Mouse (Mus musculus): ENCODE measurements around the gene Dusp7. TPM values are rescaled to one million over a fixed set of nuclear protein-coding genes. Genes with fewer than 3 reads are reported as not detected.

Gene Dusp7
- polyA plus RNA-seq, 2 experiments from 2014 or later: 16.2 to 21.1 TPM

GRCm38 (mm10) chr9:106392828-106393527 lies 24.5 kb downstream of the Dusp7 start:
- no peak for ATAC-seq

DNA sequence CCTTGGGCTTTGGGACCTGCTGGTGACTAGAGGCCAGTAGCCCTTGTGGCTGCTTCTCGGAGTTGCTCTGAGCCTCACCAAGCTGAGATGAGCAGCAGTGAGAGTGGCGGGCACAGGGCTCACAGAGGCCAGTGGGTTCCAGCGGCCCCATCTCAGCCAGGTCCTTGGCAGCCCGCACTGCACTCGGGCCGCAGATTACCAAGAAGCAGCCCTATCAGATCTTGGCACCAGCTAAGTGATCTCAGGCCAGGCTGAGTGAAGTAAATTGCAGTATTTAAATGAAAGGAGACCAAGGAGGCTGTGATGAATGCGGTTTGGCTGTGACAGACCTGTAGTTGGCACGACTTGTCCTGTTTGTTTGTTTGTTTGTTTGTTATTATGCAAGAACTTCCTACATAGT lies 25.1 kb downstream of the Dusp7 start:
- no peak for ATAC-seq

DNA sequence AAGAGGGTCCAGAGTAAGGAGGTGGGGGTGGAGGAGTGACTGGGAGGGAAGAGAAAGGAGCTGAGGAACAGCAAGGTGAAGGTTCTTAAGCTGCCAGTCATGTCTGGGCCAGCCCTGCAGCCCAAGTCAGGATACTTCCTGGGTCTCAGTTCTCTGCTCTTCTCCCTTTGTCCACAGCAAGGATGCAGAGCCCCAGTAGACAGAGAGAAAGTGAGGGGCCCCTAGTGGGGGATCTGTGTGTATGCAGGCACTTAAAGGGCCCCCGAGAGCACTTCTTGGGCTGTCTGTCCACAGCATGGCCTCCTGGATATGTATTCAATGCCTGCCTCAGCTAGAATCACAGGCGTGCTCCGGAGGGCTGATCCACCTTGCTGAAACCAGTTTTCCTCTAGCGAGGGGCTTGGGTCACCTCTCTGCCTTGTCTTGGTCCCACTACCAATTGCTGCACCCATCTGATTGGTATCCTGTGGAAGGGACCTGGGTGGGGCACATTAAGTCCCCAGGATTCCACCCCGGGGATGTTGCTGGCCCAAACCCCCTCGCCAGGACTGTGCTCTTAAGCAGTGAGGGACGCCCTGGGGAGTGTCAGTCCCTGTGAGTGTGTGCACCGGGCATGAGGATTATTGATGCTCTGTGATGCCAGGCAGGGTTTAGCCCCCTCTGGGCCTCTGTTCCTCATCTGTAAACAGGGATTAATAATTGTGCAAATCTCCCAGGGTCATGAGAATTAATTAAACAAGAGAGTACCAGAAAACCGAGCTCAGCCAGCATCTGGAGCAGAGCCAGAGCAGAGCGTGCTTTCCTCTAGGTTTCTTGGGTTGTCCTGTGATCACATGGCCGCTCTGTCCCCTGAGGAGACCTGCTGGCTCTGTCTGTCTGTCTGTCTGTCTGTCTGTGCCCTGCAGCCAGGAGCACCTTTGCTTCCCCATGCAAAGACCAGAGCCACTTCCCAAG lies 26.5 kb downstream of the Dusp7 start:
- peak; percentile 71 for ATAC-seq

- no peak for ATAC-seq
Observed at GRCm38 (mm10) chr9:106397733-106398132, 29.3 kb downstream of the Dusp7 start.

DNA sequence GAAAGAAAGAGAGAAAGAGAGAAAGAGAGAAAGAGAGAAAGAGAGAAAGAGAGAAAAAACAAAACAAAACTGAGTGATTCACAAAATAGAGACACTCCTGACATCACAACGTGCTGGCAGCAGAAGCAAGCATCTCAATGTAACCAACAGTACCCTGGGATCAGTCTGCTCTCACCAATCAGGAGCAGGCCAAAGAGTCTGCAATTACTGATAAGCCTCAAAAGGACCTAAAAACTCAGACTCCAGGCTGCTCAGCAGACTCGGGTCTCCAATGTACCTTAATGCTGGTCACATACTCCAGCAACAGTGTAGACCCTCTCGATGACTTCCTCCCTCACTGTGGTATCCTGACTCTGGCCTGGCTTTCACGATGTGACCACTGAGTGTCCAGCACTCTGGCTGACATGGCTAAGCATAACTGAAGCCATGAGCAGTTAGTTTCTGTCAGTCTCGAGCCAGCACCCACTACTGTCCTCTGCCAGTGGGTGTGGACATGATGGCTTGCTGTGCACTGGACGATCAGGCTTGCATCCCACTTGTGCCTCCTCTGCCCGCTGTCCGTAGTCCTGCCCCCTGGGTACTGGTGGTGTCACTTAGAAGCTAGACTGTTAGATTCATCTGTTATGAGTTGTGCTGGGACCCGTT lies 30.4 kb downstream of the Dusp7 start:
- ATAC-seq: no peak

GRCm38 (mm10) chr9:106399808-106400207 lies 31.4 kb downstream of the Dusp7 start:
- no peak for ATAC-seq

DNA sequence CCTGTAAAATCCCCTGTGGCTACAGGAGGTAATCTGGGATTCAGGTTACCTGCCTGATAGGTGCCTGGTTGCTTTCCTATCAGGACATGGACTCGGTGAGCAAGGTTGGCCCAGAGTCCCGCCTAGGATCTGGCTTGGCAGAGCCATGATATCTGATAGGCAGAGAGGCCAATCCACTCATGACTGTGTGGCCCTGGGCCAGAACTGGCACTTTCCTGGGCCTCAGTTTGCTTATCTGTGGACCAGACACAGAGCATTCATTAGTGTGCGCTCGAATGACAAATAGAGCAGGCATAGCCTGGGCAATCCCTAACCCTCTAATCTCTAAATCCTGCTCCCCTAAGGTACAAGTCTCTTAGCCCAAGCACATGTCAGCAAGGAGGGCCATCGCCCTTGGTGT lies 33.7 kb downstream of the Dusp7 start:
- ATAC-seq: no peak

GRCm38 (mm10) chr9:106402607-106403375 lies 34.4 kb downstream of the Dusp7 start:
- ATAC-seq: no peak

DNA sequence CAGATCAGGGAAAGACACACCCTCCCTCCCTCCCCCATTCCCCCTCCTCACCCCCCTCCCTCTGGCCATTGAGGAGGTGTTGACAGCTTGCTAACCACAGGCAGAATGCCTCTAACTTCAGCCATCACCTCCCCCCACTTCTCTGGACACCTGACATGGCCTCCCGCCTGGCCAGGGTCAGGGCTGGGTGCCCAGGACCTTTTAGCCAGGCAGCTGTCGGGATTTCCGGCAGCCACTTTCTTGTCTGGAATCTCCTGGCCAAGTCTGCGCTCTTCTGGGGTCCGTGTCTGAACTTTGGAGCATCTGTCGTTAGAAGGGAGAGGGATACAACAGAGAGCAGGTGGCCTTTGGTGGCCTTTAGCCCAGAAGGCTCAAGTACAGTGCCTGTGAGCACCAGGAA lies 36.8 kb downstream of the Dusp7 start:
- no peak for ATAC-seq

DNA sequence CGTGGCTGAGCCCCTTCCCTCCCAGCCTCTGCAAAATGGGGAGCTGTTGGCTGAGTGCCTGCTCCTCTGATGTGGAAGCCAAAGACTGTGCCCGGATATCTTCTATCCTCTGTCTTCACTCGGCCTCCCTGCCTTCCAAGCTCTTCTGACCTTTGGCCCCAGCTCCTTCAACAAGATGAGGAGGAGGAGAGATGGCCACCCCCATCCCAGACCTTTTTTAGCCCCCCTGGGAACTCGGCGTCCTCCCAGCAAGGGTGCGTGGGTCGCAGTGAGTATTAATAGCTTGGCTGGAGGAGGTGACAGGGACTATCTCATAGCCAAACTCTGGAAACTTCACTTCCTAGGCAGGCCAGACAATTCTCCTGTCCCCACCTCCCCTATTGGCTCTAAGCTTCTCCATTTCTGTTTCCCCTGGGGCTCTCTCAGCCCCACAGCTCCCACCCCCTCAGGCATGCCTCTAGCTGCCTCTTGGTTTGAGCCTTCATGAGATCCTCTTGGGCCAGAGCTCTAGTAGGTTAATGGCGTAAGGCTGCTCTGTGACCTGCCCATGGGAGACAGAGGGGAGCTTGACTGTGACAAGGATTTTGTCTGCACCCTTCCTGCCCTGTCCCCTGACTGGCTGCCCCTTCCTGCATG lies 38.1 kb downstream of the Dusp7 start:
- ATAC-seq: no peak

GRCm38 (mm10) chr9:106409096-106409495 lies 40.7 kb downstream of the Dusp7 start:
- no peak for ATAC-seq

DNA sequence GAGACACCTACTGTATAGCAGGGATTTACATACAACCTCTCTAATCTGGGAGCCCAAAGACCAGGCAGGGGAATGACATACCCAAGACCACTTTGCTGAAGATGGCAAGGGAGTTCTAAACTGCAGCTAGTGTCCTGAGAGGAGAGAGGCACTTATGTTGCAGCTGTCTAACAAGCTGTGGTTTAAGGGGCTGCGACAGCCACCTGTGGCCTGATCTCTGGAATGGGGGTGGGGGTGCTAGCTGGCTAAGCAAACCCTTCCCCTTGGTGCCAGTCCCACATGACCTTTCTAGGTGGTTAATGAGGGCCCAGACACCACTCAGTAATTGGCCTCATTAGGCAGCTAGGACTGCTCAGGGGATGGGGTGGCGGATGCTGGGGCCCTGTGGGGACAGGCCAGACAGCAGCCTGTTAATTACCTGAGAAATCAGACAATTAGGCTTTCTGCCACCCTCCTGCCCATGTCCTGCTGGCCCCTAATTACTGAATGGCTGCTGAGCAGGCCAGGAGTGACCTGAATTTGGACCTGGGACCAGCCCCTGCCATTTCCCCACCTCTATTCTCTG lies 41.7 kb downstream of the Dusp7 start:
- no peak for ATAC-seq

DNA sequence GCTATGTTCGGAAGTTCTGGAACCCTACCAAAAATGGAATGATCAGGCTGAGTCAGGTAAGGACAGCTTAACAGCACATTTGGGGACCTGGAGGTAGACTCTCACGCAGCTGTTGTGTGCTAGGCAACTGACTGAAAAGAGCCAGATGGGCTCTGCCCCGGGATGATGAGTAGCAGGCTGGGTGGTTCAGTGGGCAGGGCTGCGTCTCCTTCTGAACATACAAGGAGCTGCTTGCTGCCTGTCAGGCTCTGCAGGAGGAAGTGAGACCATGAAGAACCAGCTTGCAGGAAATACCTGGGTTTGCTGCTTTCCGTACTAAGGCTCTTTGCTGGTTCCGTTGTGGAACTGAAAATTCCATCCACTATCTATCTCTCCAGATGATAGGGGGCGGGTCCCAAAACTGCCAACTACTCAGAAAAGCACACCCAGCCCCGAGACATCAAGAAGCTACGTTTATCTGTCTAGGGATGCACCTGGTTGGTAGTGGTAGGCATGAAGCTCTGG lies 42.7 kb downstream of the Dusp7 start:
- ATAC-seq: no peak

- no peak for ATAC-seq
Observed at GRCm38 (mm10) chr9:106411729-106412128, 43.3 kb downstream of the Dusp7 start.

GRCm38 (mm10) chr9:106412210-106412609 lies 43.8 kb downstream of the Dusp7 start:
- ATAC-seq: no peak

GRCm38 (mm10) chr9:106413606-106414005 lies 45.2 kb downstream of the Dusp7 start:
- ATAC-seq: no peak

GRCm38 (mm10) chr9:106416826-106417225 lies 48.4 kb downstream of the Dusp7 start:
- ATAC-seq: no peak

DNA sequence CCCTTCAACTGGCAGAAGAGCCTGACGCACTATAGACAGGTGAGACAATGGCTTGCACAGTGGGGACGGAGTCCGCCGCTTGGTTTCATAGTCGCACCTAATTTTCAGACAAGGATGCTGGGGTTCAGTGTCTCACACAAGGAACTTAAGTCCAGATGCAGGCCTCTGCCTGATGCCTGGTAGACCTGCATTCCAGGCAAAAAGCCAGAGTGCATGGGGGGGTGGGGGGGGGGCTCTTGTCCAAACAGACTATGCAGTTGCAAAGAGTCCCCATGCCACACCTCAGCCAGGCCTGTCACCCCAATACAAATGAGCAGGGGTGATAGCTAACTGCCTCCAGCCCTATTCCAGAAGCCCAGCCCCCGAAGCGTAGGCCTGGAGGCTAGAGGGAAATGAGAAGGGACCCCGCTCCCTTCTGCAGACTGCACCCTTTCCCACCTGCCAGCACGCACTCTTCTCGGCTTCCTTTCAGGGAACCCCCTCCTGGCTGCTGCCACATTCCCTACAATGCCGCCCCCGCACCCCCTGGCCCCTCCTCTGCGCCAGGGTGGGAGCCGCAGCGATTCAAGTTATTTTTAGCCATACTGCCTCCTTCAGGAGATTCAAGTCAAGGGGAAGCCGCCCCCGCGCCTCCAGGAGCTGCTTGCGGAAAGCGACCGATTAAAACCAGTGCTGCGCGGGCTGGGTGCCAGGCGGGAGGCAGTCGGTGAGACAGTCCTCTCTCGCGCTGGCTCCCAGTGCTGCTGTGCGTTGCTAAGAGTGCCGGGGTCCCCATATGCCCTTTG lies 49.6 kb downstream of the Dusp7 start:
- peak; percentile 37 for ATAC-seq

DNA sequence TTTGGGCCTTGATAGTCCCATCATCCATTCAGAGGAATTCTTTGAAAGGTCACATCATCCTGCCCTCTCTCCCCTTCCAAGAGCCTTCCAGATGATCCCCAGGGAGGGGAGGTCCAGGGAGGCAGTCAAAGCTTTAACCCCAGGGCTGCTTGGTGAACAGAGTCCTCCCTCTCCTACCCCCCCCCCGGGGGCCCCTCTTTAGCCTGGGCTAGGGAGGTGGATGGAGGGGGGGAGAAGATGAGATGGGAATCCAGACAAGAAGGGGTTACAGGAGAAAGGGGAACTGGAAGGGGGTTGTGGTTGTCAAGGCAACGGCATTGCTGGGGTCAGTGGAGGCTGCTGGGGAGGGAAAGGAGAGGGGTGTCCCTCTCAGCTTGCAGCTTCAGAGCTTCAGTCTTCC lies 52.2 kb downstream of the Dusp7 start:
- no peak for ATAC-seq

DNA sequence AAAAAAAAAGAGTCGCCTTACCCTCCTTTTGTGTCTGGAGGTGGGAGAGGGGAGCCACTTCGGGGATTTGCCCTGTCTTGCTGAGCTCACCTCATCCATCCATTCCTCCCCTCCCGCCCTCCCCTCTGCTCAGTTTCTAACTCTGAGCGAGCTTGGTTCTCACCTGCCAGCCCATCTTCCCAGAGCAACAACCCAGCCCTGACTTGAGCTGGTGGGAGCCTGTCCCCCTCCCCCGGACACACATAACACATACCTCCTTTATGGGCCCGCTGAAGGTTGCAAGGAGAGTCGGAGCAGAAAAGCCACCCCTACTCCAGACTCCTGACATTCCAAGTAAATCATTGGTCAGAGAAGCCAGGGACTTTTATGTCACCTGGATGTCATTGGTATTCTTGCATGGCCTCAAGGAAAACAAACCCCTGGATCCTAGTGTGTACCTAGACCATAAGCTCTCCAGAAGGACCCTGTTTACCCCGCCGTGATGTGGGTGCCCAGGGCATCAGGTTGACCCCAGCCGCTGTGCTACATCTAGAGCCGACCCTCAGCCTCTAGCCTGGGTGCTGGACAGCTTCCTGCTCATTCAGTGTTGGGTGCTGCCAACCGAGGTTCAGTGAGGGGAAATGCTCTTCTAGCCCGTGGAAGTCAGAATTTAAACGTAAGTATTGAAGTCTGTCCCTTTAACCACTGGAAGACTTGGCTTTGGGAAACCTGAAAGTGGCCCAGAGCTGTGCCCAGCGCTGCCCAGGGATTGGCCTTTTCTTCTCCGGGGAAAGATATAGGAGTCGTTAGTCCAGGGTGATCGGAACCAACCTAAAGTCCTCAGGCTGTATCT lies 52.8 kb downstream of the Dusp7 start:
- no peak for ATAC-seq

Data from CD4-positive, CD25-positive, alpha-beta regulatory T cell, adult 4 months (primary cell).